Mouse (Mus musculus): ENCODE measurements around the gene Ghrh. TPM values are rescaled to one million over a fixed set of nuclear protein-coding genes. Genes with fewer than 3 reads are reported as not detected.
A peak's percentile ranks its signal among the peaks of the same experiment; 100 is the strongest.
"Not testable (repeated sequence)": the region's sequence is repeated elsewhere in the genome, so short reads cannot be mapped to it uniquely, and the experiment has no call there.

Ghrh gene
- polyA plus RNA-seq (2012; rRNA removed): 2.1 and 2.8 TPM in 2 replicates

GRCm38 (mm10) chr2:157347361-157348159 lies at the start of gene Ghrh:
Gene Ghrh (minus strand): TSS chr2:157347506.
- TF ChIP-seq POLR2A (IDR thresholded peaks at IDR 0.05; ENCODE audit: borderline replicate concordance, extremely low read depth, insufficient read depth, insufficient read length, poor library complexity, severe bottlenecking) (no peak), CTCF (IDR thresholded peaks at IDR 0.05; ENCODE audit: borderline replicate concordance, extremely low read depth, insufficient read depth, insufficient read length) (no peak)
- peak; percentile 94 for DNase-seq (ENCODE audit: low read depth)

GRCm38 (mm10) chr2:157395960-157396359 lies 48.7 kb upstream of the Ghrh start:
- peak; percentile 15 for DNase-seq (ENCODE audit: low read depth)
- no peak for TF ChIP-seq POLR2A (IDR thresholded peaks at IDR 0.05; ENCODE audit: borderline replicate concordance, extremely low read depth, insufficient read depth, insufficient read length, poor library complexity, severe bottlenecking)
- TF ChIP-seq CTCF (IDR thresholded peaks at IDR 0.05; ENCODE audit: borderline replicate concordance, extremely low read depth, insufficient read depth, insufficient read length): no peak

GRCm38 (mm10) chr2:157395371-157395770 lies 48.1 kb upstream of the Ghrh start:
- no peak for TF ChIP-seq POLR2A (IDR thresholded peaks at IDR 0.05; ENCODE audit: borderline replicate concordance, extremely low read depth, insufficient read depth, insufficient read length, poor library complexity, severe bottlenecking)
- no peak for TF ChIP-seq CTCF (IDR thresholded peaks at IDR 0.05; ENCODE audit: borderline replicate concordance, extremely low read depth, insufficient read depth, insufficient read length)
- no peak for DNase-seq (ENCODE audit: low read depth)

- DNase-seq (ENCODE audit: low read depth): no peak
- TF ChIP-seq CTCF (IDR thresholded peaks at IDR 0.05; ENCODE audit: borderline replicate concordance, extremely low read depth, insufficient read depth, insufficient read length) (no peak), POLR2A (IDR thresholded peaks at IDR 0.05; ENCODE audit: borderline replicate concordance, extremely low read depth, insufficient read depth, insufficient read length, poor library complexity, severe bottlenecking) (no peak)
Observed at GRCm38 (mm10) chr2:157394868-157395267, 47.6 kb upstream of the Ghrh start.

GRCm38 (mm10) chr2:157393549-157393948 lies 46.2 kb upstream of the Ghrh start:
- TF ChIP-seq CTCF (IDR thresholded peaks at IDR 0.05; ENCODE audit: borderline replicate concordance, extremely low read depth, insufficient read depth, insufficient read length): no peak
- no peak for TF ChIP-seq POLR2A (IDR thresholded peaks at IDR 0.05; ENCODE audit: borderline replicate concordance, extremely low read depth, insufficient read depth, insufficient read length, poor library complexity, severe bottlenecking)

GRCm38 (mm10) chr2:157392331-157392730 lies 45.0 kb upstream of the Ghrh start:
- TF ChIP-seq POLR2A (IDR thresholded peaks at IDR 0.05; ENCODE audit: borderline replicate concordance, extremely low read depth, insufficient read depth, insufficient read length, poor library complexity, severe bottlenecking): no peak
- TF ChIP-seq CTCF (IDR thresholded peaks at IDR 0.05; ENCODE audit: borderline replicate concordance, extremely low read depth, insufficient read depth, insufficient read length): no peak
- no peak for DNase-seq (ENCODE audit: low read depth)

More at GRCm38 (mm10) chr2:157393549-157393948, 46.2 kb upstream of the Ghrh start:
- DNase-seq (ENCODE audit: low read depth): no peak

GRCm38 (mm10) chr2:157389591-157389921 lies 42.2 kb upstream of the Ghrh start:
- no peak for DNase-seq (ENCODE audit: low read depth)
- no peak for TF ChIP-seq CTCF (IDR thresholded peaks at IDR 0.05; ENCODE audit: borderline replicate concordance, extremely low read depth, insufficient read depth, insufficient read length)
- no peak for TF ChIP-seq POLR2A (IDR thresholded peaks at IDR 0.05; ENCODE audit: borderline replicate concordance, extremely low read depth, insufficient read depth, insufficient read length, poor library complexity, severe bottlenecking)

GRCm38 (mm10) chr2:157388901-157389590 lies 41.7 kb upstream of the Ghrh start:
- DNase-seq (ENCODE audit: low read depth): not testable (repeated sequence)

- TF ChIP-seq POLR2A (IDR thresholded peaks at IDR 0.05; ENCODE audit: borderline replicate concordance, extremely low read depth, insufficient read depth, insufficient read length, poor library complexity, severe bottlenecking) (no peak), CTCF (IDR thresholded peaks at IDR 0.05; ENCODE audit: borderline replicate concordance, extremely low read depth, insufficient read depth, insufficient read length) (no peak)
- DNase-seq (ENCODE audit: low read depth): peak; percentile 41
Observed at GRCm38 (mm10) chr2:157384836-157385235, 37.5 kb upstream of the Ghrh start.

GRCm38 (mm10) chr2:157376995-157377394 lies 29.7 kb upstream of the Ghrh start:
- no peak for DNase-seq (ENCODE audit: low read depth)
- TF ChIP-seq CTCF (IDR thresholded peaks at IDR 0.05; ENCODE audit: borderline replicate concordance, extremely low read depth, insufficient read depth, insufficient read length) (no peak), POLR2A (IDR thresholded peaks at IDR 0.05; ENCODE audit: borderline replicate concordance, extremely low read depth, insufficient read depth, insufficient read length, poor library complexity, severe bottlenecking) (no peak)

- DNase-seq (ENCODE audit: low read depth): peak; percentile 26
- TF ChIP-seq POLR2A (IDR thresholded peaks at IDR 0.05; ENCODE audit: borderline replicate concordance, extremely low read depth, insufficient read depth, insufficient read length, poor library complexity, severe bottlenecking) (no peak), CTCF (IDR thresholded peaks at IDR 0.05; ENCODE audit: borderline replicate concordance, extremely low read depth, insufficient read depth, insufficient read length) (no peak)
Observed at GRCm38 (mm10) chr2:157375794-157376757, 28.8 kb upstream of the Ghrh start.

Measured in brain, embryonic 14.5 days (tissue).